Mouse (Mus musculus) limb, embryonic 11.5 days (tissue): Measurements from ENCODE around the gene Nphs1. TPM values are rescaled to one million over a fixed set of nuclear protein-coding genes. Genes with fewer than 3 reads are reported as not detected.

Experiments
- ATAC-seq: fragments of 200-750 bp; cut with Nextera tagmentation; 2 replicates; pipeline ENCODE4 v1.8.0; 2017; ENCODE audit warnings: low read depth; ENCODE audit not compliant: insufficient number of reproducible peaks, low FRiP score, low TSS enrichment
- DNase-seq: peaks from one replicate; pipeline ENCODE4 v3.0.0-alpha.2; 2015; ENCODE audit warnings: low spot score
- H3K27ac ChIP-seq: fragments of 300-500 bp; sonication (generic); replicated peaks from 2 replicates; pipeline ENCODE4 v1.5.1; 2014; ENCODE audit warnings: low read depth, mild to moderate bottlenecking, low read length
- H3K27me3 ChIP-seq: fragments of 300-500 bp; sonication (generic); 2 replicates; pipeline ENCODE4 v1.6.1; 2014; ENCODE audit warnings: mild to moderate bottlenecking, low read length, mixed read lengths; ENCODE audit not compliant: control insufficient read depth, insufficient read depth
- H3K36me3 ChIP-seq: fragments of 300-500 bp; sonication (generic); 2 replicates; pipeline ENCODE4 v1.6.1; 2014; ENCODE audit warnings: mild to moderate bottlenecking, low read length, moderate library complexity, mixed read lengths; ENCODE audit not compliant: control insufficient read depth, insufficient read depth
- H3K4me1 ChIP-seq: fragments of 300-500 bp; sonication (generic); 2 replicates; pipeline ENCODE4 v1.6.1; 2014; ENCODE audit warnings: low read length, mixed read lengths; ENCODE audit not compliant: control insufficient read depth, insufficient read depth
- H3K4me2 ChIP-seq: fragments of 300-500 bp; sonication (generic); 2 replicates; pipeline ENCODE4 v1.6.1; 2014; ENCODE audit warnings: low read depth, mild to moderate bottlenecking, moderate library complexity; ENCODE audit not compliant: severe bottlenecking
- H3K4me3 ChIP-seq: fragments of 300-500 bp; sonication (generic); 2 replicates; pipeline ENCODE4 v1.5.1; 2014; ENCODE audit warnings: low read depth, low read length
- H3K9ac ChIP-seq: fragments of 300-500 bp; sonication (generic); 2 replicates; pipeline ENCODE4 v1.6.1; 2014; ENCODE audit warnings: mild to moderate bottlenecking, low read length
- H3K9me3 ChIP-seq: fragments of 300-500 bp; sonication (generic); 2 replicates; pipeline ENCODE4 v1.6.1; 2016; ENCODE audit warnings: low read length; ENCODE audit not compliant: control insufficient read depth
- WGBS: fragments of 180-500 bp; shearing (Covaris S2); extraction: QIAGEN DNeasy Blood & Tissue Kit; methylation state at CpG from one replicate; pipeline ENCODE4 v1.1.7; 2014; 5-methylcytosine and 5-hydroxymethylcytosine counted together
- polyA plus RNA-seq: library from polyadenylated mRNA; unstranded; fragments of >200 nt; fragmentation: Nextera tagmentation; extraction: Ambion mirVana; gene quantifications from 2 replicates; pipeline ENCODE4 v1.2.1, GENCODE M21; 2014

The Nphs1 gene
- polyA plus RNA-seq, 1 experiment from 2014 or later, result 0.15 TPM

- peaks cover 18% of the 10 kb centered on the region; the same call in 1 of the 2 replicates for H3K4me1 ChIP-seq
- H3K27me3 ChIP-seq, result no peaks in the 10 kb centered on the region
- H3K9ac ChIP-seq, result no peak overlapping the region
- H3K36me3 ChIP-seq, result peaks cover 20% of the 10 kb centered on the region
- H3K4me3 ChIP-seq, result no peak overlapping the region
- no peak overlapping the region for H3K4me2 ChIP-seq
- ATAC-seq (no peak), DNase-seq (no peak)
- H3K9me3 ChIP-seq, result no peaks in the 10 kb centered on the region
- 85% methylated on average over 9 of the region's 9 CpGs for WGBS
- no peak overlapping the region for H3K27ac ChIP-seq
These were observed 73.2 kb downstream of the Nphs1 start for GRCm38 (mm10) chr7:30531291-30531815.

GRCm38 (mm10) chr7:30532931-30533330, 74.8 kb downstream of the Nphs1 start:
- Histone ChIP-seq H3K27ac (no peak overlapping the region), H3K9ac (0 out of 2 replicates have a peak overlapping the region, but pooled peaks have one; percentile 23), H3K4me2 (no peak overlapping the region), H3K36me3 (peaks cover 17% of the 10 kb centered on the region), H3K9me3 (no peaks in the 10 kb centered on the region), H3K27me3 (no peaks in the 10 kb centered on the region), H3K4me3 (no peak overlapping the region), H3K4me1 (peaks cover 12% of the 10 kb centered on the region; the same call in 1 of the 2 replicates)
- ATAC-seq (no peak), DNase-seq (no peak)
- WGBS, result 55% methylated on average over 8 of the region's 8 CpGs

- WGBS, result 8% methylated on average over 26 of the region's 26 CpGs
- H3K36me3 ChIP-seq, result peaks cover 8% of the 10 kb centered on the region
- no peaks in the 10 kb centered on the region for H3K9me3 ChIP-seq
- DNase-seq (no peak), ATAC-seq (no peak)
- H3K4me2 ChIP-seq, result peak overlapping the region; percentile 84
- H3K4me3 ChIP-seq, result peak overlapping the region; percentile 46
- no peaks in the 10 kb centered on the region for H3K27me3 ChIP-seq
- peak overlapping the region; percentile 78 for H3K9ac ChIP-seq
- peaks cover 12% of the 10 kb centered on the region; the same call in 1 of the 2 replicates for H3K4me1 ChIP-seq
- H3K27ac ChIP-seq, result no peak overlapping the region
These were observed 76.0 kb downstream of the Nphs1 start for GRCm38 (mm10) chr7:30533941-30534632.

- H3K9me3 ChIP-seq, result no peaks in the 10 kb centered on the region
- H3K9ac ChIP-seq, result peak within 1 kb of the TSS; percentile 78
- peaks cover 12% of the 10 kb centered on the region; the same call in 1 of the 2 replicates for H3K4me1 ChIP-seq
- H3K4me3 ChIP-seq, result peak within 1 kb of the TSS; percentile 46
- H3K36me3 ChIP-seq, result peaks cover 2% of the 10 kb centered on the region
- peak within 1 kb of the TSS; percentile 84 for H3K4me2 ChIP-seq
- ATAC-seq, result peak; percentile 87
- WGBS, result under 1% methylated on average over 49 of the region's 84 CpGs
- no peaks in the 10 kb centered on the region for H3K27me3 ChIP-seq
- peak; percentile 97 for DNase-seq
- H3K27ac ChIP-seq, result no peak within 1 kb of the TSS
These were observed 76.8 kb downstream of the Nphs1 start, which contains the start of gene Arhgap33 for GRCm38 (mm10) chr7:30534633-30535577. Arhgap33 (minus strand) TSS chr7:30535060.

Other genes starting within 250 kb of the Nphs1 start
- 182 and 186 TPM in 2 replicates for gene Polr2i, start 226.4 kb upstream of the Nphs1 start, polyA plus RNA-seq
- 232 and 241 TPM in 2 replicates for gene Tbcb, start 226.0 kb upstream of the Nphs1 start, polyA plus RNA-seq
- gene Ovol3, start 222.6 kb upstream of the Nphs1 start, polyA plus RNA-seq, result 0.27 TPM in 1 of 2 replicates, not detected in the other
- 0.16 and 0.19 TPM in 2 replicates for gene Thap8, start 178.2 kb upstream of the Nphs1 start, polyA plus RNA-seq
- 10.4 and 14.9 TPM in 2 replicates for gene Wdr62, start 177.9 kb upstream of the Nphs1 start, polyA plus RNA-seq
- gene Clip3, start 166.6 kb upstream of the Nphs1 start, polyA plus RNA-seq, result 64.7 and 70.0 TPM in 2 replicates
- gene Alkbh6, start 149.6 kb upstream of the Nphs1 start, polyA plus RNA-seq, result 93.7 and 97.6 TPM in 2 replicates
- gene Syne4, start 143.5 kb upstream of the Nphs1 start, polyA plus RNA-seq, result 72.3 and 75.3 TPM in 2 replicates
- not detected in 2 replicates for gene E130208F15Rik, start 136.6 kb upstream of the Nphs1 start, polyA plus RNA-seq
- gene Sdhaf1, start 134.4 kb upstream of the Nphs1 start, polyA plus RNA-seq, result 21.6 TPM in 2 replicates
- gene Lrfn3, start 95.5 kb upstream of the Nphs1 start, polyA plus RNA-seq, result 4.9 and 5.0 TPM in 2 replicates
- 8.4 and 12.6 TPM in 2 replicates for gene Tyrobp, start 44.6 kb upstream of the Nphs1 start, polyA plus RNA-seq
- gene Hcst, start 38.5 kb upstream of the Nphs1 start, polyA plus RNA-seq, result 0.39 TPM in 1 of 2 replicates, not detected in the other
- gene Nfkbid, start 36.6 kb upstream of the Nphs1 start, polyA plus RNA-seq, result 0.96 and 1.4 TPM in 2 replicates
- gene Aplp1, start 12.8 kb upstream of the Nphs1 start, polyA plus RNA-seq, result 16.6 and 18.0 TPM in 2 replicates
- 0.13 TPM in 1 of 2 replicates, not detected in the other for gene Kirrel2, start 625 bp upstream of the Nphs1 start, polyA plus RNA-seq
- gene Prodh2, start 35.3 kb downstream of the Nphs1 start, polyA plus RNA-seq, result 0.33 TPM in 1 of 2 replicates, not detected in the other
- gene Arhgap33, start 76.7 kb downstream of the Nphs1 start, polyA plus RNA-seq, result 12.1 and 12.9 TPM in 2 replicates
- gene Hspb6, start 93.9 kb downstream of the Nphs1 start, polyA plus RNA-seq, result 6.1 and 6.9 TPM in 2 replicates
- gene Proser3, start 94.0 kb downstream of the Nphs1 start, polyA plus RNA-seq, result 20.0 and 21.9 TPM in 2 replicates
- 40.6 and 46.9 TPM in 2 replicates for gene Lin37, start 101.5 kb downstream of the Nphs1 start, polyA plus RNA-seq
- gene U2af1l4, start 105.0 kb downstream of the Nphs1 start, polyA plus RNA-seq, result 91.9 and 100 TPM in 2 replicates
- gene Gm49396, start 105.0 kb downstream of the Nphs1 start, polyA plus RNA-seq, result 6.0 and 6.8 TPM in 2 replicates
- gene Psenen, start 105.3 kb downstream of the Nphs1 start, polyA plus RNA-seq, result 105 and 123 TPM in 2 replicates
- 3.2 and 3.5 TPM in 2 replicates for gene Igflr1, start 107.1 kb downstream of the Nphs1 start, polyA plus RNA-seq
- 11.9 and 14.1 TPM in 2 replicates for gene Kmt2b, start 130.4 kb downstream of the Nphs1 start, polyA plus RNA-seq
- gene Zbtb32, start 140.6 kb downstream of the Nphs1 start, polyA plus RNA-seq, result 0.43 TPM in 1 of 2 replicates, not detected in the other
- gene Upk1a, start 154.5 kb downstream of the Nphs1 start, polyA plus RNA-seq, result 3.6 and 3.8 TPM in 2 replicates
- 801 and 830 TPM in 2 replicates for gene Cox6b1, start 167.8 kb downstream of the Nphs1 start, polyA plus RNA-seq
- 0.19 and 0.43 TPM in 2 replicates for gene Etv2, start 177.5 kb downstream of the Nphs1 start, polyA plus RNA-seq
- 125 and 126 TPM in 2 replicates for gene Rbm42, start 192.0 kb downstream of the Nphs1 start, polyA plus RNA-seq
- gene Haus5, start 206.7 kb downstream of the Nphs1 start, polyA plus RNA-seq, result 62.1 and 67.3 TPM in 2 replicates
- not detected in 2 replicates for gene Pmis2, start 213.3 kb downstream of the Nphs1 start, polyA plus RNA-seq
- not detected in 2 replicates for gene 2200002J24Rik, start 240.6 kb downstream of the Nphs1 start, polyA plus RNA-seq